Mouse (Mus musculus) lung, postnatal 25 days (tissue): ENCODE results near the gene Srbd1.
A peak's percentile ranks its signal among the peaks of the same experiment; 100 is the strongest.

ENCODE experiments used
- DNase-seq: peaks from one replicate; pipeline ENCODE4 v3.0.0; 2022; ENCODE audit warnings: low spot score

Srbd1 gene

DNA sequence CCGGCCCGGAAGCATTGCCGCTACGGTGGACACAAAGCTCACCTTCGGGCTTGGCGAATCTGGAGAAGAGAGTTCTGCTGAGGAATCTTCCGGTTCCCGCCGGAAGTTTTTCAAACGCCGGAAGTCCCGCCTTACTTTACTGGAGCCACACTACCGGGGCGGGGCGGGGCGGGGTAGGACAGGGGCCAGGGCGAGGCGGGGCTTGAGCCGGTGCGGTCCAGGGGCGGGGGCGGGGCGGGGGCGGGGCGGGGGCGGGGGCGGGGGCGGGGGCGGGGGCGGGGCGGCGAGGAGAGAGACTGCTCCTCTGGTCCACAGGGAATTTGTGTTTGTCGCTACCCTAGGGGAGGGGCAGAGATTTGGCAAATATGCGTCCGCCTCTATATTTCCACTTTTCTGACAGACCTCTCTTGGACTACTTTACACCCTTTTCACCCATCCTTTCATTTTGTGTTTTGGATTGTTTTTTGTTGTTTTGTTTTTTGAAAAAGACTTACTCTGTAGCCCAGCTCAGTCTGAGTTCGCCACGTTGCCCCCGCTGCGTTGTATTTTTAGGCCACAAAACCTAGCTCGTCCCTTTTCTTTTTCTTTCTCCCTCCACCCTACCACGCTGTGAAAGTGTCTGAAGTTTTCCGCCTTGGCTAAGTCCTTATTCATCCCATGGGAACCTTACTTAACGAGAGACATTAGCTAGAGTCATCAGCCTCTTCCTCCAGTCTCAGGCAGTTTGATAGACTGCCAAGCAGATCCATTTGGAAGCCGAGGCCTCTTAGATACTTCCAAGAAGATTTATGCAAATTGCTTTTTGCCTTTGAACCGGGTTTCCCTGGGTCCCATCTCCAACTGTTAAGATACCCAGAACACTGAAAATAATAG, at the start of gene Srbd1:
Gene Srbd1 (minus strand): TSS at position 97 of the 873 bp plus-strand sequence.
- DNase-seq: peak; percentile 92

DNA sequence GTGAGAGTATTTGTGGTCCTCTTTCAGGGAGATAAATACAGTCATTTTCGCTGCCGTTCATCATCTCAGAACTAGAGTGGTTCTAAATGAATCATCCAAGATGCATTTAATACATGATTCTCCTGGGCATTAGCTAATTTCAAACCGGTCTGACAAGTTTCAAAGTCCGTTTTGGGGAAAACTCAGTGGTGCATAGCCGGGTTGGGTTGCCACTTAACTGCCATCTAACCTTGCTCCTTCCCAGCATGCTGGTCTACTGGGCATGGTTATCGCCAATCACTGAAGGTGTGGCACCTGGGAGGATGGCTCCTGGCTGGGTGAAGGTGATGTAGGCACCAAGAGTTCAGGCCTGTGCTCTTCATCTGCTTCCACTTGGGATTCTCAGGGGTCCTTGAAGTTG, 49.0 kb upstream of the Srbd1 start:
- no peak for DNase-seq

GRCm38 (mm10) chr17:86187777-86188176, 42.8 kb upstream of the Srbd1 start:
- no peak for DNase-seq

GRCm38 (mm10) chr17:86185584-86185983, 40.6 kb upstream of the Srbd1 start:
- no peak for DNase-seq

DNA sequence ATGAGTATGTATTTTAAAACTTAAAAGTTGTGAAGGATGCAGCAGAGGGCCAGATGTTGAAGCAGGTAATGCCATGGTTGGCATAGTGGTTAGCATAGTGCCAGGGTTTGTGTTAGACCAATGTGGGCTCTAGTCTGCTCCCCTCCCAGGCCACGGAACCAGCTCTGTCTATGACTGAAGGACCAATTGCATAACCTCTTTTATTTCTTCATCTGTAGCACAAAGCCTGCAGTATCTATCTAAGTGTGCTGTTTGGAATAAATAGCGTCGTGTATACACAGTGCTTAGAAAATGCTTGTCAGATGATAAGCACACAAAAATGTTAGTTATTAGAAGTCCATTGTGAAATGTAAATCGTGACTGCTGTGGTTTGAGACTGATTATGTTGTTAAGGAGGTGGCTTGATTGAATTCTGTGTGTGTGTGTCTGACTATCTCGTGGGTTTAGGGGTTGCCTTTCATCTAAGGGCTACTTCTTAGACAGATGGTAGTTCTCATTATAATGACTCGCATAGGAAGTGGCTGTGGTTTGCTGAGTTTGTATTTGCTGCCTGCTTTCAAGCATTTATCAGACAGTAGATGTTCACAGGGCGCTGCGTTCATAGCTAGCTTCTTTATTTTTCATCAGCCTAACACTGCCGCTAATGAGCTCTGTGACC, 39.7 kb upstream of the Srbd1 start:
- DNase-seq: no peak

DNA sequence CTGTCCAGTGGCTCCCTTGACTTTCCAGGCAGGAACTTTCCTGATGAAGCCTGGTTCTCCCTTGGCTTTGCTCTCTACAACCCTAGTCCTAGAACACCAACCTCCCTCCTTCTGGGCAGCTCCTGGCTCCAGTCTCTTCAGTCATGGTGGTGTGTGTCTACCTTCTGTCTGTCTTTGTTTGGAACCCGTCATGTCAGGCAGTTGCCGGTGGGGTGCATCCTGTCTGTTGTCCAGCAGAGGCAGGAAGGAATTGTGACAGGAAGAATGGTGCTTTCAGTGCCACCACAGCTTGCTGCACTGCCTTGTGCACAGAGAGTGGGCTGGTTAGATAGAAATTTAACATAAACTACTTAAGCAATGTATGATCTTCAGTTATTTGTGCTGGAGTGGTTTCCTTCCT, 38.8 kb upstream of the Srbd1 start:
- DNase-seq: no peak

- no peak for DNase-seq
Observed at GRCm38 (mm10) chr17:86176722-86177121, 31.7 kb upstream of the Srbd1 start.

DNA sequence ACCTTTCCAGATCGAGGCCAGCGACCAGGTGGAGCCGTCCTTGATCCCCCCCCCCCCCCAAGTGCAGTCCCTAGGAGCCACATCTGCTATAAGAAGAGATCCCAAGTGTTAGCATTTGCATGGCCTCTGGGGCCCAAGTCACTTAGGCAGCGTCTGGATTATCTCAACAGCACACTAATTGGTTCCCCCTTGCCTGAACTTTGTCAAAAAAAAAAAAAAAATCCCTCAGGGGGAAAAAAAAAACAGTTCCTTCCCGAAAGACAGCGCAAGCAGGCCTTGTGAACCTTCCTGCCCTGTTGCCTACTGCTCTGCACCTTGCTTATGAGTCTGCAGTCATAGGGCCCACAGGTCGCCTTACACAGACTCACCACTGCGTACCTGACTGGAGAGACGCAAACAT, 30.5 kb upstream of the Srbd1 start:
- DNase-seq: no peak

- no peak for DNase-seq
Observed at GRCm38 (mm10) chr17:86170164-86170958, 25.4 kb upstream of the Srbd1 start.

DNA sequence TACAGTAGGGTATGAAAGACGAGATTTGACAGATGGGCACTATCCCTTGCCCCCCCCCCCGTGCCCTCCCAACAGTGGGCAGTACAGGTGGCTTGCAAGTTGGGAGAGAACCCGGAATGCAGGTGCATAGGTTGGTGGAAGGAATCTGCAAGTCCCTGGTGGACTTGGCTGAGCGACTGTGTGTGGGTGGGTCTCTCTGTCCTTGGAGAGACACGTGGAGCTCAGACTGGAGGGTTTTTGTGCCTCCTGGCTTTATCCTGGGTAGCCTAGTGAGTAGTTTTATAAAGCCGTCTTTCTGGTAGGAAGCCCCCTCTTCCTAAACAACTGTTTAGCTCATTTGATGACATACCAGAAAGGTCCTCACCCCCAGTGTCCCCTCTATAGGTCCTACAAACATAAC, 24.1 kb upstream of the Srbd1 start:
- DNase-seq: no peak

- peak; percentile 33 for DNase-seq
Observed at GRCm38 (mm10) chr17:86168231-86168981, 23.4 kb upstream of the Srbd1 start.

DNA sequence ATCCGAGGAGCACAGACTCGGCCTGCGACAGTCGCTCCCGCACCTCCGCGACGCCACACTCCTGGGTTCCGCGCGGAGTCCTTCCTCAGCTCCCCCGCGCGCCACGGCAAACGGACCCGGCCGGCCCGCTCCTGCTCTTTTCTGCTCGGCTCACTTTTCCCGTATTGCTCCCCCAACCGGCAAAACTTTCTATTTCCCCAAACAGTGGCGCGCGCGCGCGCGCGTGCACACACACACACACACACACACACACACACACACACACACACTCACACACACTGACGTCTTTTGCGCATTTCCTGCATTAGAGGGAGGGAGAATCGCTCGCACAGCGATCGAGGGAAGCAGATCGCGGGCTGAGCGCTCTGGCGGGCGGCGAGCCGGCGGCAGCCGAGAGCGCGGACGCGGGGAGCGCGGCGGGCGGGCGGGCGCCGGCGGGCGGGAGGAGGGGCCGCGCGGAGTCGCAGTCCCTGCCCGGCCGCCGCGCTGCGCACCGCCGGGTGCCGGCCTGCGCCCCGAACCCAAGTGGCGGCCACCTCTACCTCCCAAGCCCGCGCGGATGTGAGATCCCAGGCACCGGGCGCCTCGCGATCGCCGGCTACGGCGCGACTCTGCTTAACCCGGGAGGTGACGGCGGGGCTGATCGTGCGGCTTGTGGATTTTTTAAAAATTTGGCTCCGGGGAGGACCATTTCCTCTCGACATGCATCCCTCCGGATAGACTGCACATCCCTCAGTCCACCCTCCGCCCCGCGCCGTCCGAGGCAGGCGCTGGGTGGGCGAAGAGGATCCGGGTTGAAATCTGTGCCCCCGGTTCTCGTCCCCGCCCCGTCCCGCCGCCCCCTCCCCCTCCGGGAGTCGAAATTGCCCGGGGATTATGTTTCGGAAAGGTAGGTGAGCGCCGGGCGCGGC, 22.6 kb upstream of the Srbd1 start, which contains the start of gene Prkce:
Gene Prkce (plus strand): TSS at position 466 of the 911 bp plus-strand sequence.
- peak; percentile 89 for DNase-seq

DNA sequence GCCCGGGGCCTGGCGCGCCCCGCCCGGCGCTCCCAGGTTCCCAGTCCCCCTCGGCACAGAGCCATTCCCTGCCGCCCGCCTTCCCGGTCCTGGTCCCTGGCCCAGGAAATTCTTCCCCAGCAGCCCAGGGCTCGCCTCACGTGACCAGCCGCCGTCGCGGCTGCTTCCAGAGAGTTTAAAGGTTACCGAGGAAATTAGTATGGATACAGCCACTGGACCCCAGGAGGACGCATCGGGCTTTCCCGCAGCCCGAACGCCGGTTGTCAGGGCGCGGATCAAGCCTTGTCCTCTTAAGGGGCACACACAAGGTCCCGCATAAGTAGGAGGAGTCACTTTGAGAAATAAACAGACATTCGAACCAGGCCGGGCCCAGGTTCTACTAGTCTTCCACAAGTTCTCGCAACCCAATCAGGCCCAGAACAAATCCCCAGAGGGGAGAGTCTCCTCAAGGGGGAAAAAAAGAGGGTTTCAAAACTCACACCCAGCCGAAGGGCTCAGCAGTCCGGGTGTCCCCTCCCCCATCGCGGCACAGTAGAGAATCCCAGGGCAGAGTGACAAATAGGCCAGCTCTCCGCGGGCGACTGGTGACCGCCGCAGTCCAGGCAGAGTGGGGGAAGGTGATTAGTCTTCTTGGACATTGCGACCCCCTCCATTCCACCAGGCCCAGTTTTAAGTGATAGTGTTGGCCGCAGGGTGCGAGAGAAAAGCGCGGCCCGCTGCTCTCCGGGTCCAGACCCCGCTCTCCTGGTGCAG, 21.8 kb upstream of the Srbd1 start:
- DNase-seq: peak; percentile 89

DNA sequence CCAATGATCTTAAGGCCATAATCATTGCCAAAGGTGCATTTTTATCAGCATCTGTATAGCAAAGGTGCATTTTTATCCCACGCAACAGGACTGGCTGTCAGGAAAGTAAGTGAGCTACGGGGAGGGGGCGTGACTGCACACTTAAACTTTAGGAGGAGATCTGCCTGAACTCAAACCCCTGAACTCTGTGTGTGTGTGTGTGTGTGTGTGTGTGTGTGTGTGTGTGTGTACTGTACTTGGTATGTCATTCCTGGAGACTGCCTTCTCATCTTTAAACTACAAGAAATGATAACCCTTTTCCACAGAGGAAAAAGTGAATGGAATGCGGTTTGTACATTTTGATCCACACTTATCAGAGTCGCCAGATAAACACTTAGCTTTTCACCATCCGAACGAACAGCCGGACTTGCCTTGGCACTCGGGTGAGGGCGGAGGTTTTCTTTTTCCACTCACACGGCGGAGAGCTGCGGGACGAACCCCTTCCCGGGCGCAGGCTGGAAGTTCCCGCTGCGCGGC, 21.1 kb upstream of the Srbd1 start:
- DNase-seq: no peak

DNA sequence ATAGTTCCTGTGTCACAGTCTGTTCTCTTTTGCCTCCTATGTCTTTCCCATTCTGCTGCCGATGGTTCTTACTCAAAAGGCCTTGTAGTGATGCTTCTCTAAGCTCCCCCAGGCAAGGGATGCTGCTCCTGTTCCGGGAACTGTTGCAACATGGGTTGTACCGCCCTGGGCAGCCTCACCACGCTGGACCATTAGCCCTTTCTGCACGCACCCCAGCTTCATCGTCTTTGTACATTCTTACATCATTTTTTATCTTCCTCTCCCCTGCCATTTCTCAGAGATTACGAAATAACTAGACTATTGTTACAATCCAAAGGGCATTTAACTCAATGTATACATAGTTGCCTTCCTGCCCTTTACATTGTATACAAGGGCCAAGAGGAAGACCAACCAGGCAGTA, 19.4 kb upstream of the Srbd1 start:
- DNase-seq: no peak

DNA sequence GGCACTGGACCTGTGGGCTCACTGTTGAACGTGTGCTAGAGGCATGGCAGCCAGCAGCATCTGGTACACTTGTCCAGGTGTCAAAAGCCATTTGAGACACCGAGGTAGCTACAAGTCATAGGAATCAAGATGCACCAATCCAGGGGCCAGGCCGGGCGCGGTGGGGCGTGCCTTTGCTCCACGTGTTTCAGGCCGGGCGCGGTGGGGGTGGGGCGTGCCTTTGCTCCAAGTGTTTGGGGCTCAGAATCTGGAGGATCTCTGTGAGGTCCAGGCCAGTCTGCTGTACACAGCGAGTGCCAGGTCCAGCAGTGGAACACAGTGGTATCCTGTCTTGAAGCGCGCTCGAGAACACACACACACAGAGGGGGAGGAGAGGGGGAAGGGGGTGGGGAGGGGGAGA, 17.7 kb upstream of the Srbd1 start:
- no peak for DNase-seq

DNA sequence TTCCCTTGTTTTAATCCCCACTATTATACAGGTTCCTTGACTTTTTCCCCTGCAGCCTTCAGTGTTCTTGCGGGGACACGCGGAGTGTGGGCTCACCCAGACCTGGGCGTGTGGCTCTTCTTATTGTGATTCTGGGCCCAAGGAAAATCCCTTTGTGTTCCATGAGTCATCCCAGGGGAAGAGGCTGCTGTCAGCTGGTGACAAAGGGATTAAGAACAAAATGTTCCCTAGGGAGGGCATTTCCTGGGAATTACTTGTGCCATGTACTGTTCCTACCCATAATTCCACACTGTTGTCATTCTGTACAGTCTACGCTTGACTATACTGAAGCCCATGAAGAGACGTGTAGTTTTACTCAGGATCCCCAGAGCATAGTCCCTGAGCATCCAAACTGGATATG, 12.0 kb upstream of the Srbd1 start:
- DNase-seq: peak; percentile 60

DNA sequence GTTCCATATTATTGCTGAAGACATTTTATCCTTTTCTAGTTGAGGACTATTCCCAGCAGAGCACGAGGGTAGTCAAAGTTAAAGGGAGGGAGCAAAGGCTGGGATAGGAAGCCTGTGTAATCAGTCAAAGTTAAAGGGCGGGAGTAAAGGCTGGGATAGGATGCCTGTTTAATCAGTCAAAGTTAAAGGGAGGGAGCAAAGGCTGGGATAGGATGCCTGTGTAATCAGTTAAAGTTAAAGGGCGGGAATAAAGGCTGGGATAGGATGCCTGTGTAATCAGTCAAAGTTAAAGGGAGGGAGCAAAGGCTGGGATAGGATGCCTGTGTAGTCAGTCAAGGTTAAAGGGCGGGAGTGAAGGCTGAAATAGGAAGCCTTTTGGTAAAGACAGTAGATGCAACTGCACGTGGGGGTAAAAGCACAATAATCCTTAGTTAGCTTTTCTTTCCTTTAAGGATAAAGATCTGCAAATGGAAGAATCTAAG, 5.9 kb upstream of the Srbd1 start:
- peak; percentile 77 for DNase-seq

DNA sequence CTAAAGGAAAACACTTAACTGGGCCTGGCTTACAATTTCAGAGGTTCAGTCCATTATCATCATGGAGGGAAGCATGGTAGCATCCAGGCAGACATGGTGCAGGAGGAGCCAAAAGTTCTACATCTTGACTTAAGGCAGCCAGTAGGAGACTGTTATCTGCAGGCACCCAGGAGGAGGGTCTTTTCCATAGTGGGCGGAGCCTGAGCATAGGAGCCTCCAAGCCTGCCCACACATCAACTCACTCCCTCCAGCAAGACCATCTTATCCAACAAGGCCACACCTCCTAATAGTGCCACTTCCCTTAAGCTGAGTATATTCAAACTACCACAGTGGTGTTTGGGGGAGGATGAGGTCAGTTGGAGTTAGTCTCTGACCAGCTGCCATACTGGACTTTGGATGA, 4.8 kb upstream of the Srbd1 start:
- DNase-seq: no peak
